Mouse (Mus musculus): ENCODE measurements at regions not wholly inside any gene's neighbourhood (a gene's known extent, or its start where the extent isn't known, plus 50 kb on each side); places are given as distances from the start of the nearest gene placed in this dataset.

DNA sequence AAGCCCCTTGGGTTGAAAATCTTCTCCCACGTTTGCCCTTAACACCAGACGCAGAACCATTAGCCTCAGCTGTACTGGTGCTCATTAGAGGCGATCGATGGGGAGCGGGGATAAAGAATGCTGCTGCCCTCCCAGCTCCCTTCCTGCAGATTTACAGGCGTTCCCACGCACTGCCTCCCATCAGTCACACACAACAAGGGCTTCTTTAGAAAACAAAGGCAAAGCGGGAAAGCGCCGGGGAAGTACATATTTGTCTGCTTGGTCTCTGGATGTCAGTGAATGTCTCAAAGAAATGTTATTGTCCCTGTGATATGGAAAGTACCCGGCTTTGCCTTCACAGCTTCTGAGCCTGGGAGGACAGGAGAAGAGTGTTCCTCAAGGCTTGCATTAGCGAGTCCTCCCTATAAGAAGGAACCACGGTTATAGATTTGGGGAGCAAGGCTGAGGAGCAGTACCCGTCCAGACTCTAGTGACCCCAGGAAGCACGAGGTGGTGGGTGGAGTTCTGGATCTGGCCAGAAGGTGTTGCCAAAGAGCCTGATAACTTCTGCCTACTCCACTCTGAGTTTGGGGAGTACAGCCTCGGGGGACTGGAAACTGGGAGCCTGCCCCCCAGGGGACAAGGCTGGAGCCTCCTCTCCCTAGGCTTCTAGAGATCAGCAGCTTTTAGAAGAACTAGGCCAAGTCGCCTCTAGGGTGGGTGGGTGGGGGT lies 173.0 kb upstream of the Mki67 start:
- peak; percentile 14 for DNase-seq

DNA sequence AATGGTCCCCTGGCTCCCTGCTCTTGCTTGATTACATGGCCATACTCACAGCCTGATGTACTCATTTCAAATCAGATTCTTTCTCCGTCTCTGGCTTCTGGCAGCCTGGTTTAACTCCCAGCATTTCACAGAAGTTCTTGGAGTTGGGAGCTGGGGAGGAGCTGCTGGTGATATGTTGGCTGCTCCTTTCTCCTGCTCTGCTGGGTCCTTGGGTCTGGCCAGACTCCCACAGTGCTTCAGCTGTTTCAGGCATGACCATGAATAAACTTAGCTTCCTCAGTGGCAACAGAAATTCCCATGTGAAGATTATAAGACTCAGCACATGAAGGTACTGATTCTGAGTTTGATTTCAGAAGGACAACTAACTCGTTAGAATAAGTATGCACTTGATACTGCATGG lies 182.7 kb upstream of the Mki67 start:
- DNase-seq, result no peak

DNA sequence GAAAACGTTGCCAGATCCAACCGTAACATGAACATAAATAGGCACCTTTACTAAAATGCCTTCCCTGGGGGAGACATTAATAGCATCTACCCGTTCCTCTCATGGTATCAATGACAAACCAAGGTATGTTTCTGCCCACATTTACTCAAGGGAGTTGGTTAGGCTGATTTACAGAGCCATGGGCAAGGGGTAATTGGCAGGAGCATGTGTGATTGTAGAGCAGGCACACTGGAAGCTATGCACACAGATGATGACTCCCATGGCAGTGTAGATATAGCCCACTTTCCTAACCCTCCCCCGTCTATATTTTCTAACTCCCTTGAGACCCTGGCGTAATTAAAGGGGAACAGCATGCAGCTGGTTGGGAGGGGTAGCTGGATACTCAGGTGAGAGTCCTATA lies 183.6 kb upstream of the Mki67 start:
- no peak for DNase-seq

DNA sequence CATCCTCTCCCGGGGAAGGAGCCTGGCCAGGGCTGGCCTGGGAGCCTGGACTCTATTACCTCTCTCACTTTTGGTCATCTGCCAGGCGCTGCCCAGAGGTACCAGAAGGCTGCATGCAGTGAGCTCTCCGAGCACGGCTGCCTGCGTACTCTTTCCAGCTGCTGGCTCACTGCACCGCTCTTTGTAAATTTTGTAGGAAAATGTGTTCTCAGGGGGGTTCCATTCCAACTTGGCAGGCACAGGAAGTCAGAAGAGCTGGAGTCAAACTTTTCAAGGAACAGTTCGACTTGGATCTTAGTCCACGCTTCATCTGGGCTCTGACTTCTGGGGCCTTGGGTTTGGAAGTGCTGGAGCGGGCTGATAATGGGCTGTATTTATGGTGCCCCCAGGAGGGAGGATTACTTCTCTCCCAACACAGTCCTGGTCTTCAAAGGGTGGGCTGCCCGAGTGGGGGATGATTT lies 184.7 kb upstream of the Mki67 start:
- DNase-seq, result no peak

DNA sequence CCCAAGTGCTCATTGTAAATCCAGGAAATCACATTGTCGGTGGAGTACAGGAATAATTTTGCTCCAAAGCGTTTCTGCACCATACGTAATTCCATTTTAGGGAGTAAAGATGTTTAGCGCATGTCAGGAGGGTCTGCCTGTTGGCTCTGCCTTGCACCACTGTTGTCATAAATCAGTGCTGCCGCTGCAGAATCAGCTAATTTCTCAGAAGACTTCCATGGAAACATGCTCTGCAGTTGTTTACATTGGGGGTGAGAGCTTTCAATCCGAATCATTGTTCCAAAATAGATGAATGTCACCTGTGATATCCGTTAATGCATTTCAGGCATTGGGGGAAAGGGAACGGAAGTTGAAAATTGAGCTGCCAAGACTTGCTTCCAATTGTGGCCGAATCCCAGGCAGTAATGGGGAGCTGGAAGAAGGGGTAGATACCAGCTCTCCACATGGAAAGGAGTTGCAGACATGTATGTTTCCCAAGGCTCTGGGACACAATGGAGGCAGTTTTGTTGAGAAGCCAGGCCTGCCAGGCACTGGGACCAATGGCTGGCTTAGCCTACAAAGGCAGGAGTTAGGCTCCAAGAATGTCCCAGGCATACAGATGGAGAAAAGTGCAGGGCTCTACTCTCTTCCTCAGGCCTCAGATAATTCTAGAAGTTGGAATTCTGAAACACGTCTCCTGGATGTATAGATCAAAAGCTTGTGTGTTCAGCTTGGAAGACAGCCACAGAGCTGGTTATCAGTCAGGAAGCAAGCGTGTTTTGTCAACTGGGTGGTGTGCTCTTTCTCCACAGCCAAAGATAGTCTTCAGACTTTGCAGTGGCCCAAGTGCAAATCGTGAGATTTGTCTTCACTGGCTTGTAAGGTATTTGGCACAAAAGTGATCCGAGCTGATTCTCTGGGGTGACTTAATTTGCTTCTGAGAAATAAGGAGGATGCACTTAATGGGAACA lies 186.2 kb upstream of the Mki67 start:
- no peak for DNase-seq

DNA sequence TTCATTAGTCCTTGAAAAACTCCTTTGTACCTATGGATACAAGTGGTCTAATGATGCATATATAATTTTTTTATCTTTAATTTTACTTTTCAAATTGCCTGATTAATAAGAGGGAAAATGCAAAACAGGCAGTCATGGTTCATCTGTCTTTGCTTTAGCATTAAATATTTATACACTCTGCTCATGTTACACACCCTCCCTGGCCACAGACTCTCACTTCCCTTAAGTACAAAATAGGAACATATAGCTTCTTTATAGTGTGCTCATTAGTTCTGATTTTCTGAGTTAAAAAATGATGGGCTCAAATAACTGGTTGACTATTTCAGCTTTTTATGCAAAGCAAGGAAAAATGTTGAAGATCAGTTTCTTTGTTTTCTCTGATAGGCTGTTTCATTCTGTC lies 195.2 kb upstream of the Mki67 start:
- DNase-seq, result no peak

DNA sequence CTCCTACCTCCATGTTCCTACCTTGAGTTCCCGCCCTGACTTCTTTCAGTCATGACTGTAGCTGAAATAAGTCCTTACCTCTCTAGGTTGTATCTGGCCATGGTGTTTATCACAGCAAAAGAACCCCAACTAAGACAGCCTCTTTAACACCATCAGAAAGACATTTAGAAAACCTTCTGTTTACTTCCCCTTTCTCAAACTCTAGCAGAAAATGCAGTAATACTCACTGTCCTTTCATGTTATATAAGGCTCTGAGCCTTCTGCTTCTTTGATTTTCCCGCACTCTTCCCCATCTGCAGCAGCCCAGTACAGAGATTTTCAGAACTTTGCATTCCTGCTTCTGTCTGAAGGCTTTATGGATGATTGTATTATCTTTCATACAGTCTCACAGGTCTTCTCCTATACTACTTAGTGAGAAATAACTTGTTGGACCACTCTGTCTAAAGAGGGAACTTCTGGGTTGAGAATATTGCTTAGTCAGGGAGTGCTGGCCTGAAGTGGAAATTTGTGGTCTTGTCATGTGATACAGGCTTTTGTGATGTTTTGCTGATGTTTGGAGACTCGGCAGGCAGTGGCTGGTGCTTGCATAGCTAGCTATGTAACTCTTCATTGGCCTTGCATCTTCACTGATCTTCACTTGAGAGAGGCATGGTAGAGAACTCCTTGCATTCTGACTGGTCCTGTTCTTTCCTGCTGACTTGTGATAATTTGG lies 197.9 kb upstream of the Mki67 start:
- no peak for DNase-seq

DNA sequence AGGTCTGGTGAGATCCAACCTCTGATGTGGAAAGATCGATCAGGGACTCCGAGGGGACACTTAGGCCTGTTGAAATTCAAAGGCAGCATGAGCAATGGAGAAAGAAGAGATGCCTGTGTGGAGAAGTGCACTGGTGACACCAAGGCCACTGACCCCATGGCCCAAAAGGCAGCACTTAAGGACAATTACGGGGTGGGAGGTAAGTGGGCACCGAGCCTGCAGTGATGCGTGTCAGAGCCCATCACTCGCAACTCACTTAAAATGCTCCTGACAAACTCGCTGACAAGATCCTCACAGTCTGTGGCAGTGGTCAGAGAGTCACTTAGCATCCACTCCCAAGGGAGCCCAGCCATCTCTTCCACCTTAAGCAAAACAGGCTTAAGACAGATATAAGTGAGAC lies 207.7 kb upstream of the Mki67 start:
- DNase-seq, result no peak

DNA sequence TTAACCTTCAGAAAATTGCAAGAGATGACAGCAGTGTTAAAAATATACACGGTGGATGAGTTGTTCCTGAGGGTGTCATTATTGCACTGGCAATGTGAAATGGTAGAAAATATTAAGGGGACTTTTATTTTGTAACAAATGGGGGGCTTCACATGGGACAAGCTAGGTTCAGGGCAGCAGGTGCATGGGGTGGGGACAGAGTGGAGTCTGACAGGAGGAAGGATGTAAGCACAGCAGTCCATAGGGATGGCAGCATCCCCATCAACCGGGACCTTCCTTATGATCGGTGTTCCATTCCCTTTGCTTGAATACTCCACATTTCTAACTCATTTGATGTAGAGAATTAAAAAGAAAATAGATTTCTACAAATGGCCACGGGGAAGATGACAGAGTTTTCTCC lies 208.5 kb upstream of the Mki67 start:
- DNase-seq, result no peak

DNA sequence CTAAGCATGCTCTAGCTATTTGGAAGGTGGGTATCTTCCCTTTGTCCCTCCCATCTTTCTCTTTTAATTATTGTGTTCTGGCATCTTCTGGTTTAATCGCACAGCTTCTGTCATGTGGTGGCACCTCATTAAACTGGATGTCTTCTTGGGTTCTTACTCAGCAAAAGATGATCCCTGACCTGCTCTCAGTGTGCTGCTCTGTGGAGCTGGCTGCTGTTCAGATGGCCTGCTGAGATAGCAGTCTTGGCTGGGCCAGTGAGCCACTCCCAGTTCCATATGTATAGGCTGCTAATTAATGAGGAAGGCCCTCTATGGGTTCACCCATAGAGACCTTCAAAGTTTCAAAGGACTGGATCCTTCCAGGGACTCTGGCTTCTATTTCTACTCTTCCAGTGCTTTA lies 213.9 kb upstream of the Mki67 start:
- no peak for DNase-seq

DNA sequence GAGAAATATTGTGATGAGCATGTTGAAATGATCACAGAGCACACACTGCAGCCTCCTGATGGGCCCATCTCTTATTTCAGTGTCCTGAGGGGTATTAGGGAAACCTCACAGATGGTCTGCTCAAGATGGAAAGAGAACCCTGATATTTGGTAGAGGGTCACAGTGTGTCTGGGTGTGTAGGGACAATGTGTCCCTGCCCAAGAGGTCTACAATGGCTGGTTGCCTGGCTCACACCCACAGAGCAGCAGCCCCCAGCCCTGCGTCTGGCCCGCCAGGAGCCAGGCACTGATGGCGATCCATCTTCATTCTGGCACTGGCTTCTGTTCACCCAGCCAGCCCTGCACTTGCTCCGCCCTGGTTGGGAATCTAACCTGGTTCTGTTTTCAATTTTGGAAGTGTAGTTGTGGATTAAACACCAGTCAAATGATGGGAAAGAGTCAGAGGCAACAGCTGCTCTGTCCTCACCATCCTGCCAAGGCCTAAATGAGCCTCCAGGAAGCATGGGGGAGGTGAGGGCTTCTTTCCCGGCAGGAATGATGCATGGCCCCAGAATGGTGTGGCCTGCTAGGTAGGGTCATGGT lies 216.5 kb upstream of the Mki67 start:
- no peak for DNase-seq

DNA sequence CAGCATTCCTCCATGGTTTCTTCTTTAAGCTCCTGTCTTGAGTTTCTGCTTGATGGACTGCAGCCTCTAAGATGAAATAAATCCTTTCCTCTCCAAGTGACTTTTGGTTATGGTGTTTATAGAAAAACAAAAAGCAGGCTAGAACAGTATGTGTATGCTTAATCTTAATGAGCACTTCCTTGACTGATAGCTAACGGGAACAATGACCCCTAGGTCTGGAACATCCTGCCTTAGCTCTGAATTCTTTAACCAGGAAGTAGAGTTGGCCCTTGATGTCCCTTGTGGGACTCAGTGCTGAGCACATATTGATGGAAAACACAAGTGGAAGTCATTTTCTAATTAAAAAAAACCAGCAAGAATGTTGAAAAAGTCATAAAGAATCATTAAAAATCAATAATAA lies 219.0 kb upstream of the Mki67 start:
- DNase-seq, result no peak

DNA sequence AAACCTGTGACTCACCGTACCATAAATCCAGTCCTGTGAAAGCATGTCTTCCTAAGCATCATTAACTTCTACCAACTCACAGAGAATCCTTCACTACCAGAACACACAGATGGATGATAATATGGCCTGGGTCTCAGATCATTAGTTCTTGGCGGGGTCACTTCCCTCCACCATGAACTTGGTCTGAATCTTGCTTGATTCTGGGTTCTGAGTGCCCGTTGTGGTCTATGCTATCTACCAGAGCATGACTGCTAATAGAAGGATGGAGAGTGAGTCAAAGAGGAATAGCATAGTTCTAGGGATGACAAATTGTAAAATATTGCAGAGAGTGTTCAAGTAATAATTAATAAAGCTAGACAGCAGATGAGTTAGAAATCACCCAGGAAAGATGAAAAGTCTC lies 221.3 kb upstream of the Mki67 start:
- DNase-seq, result no peak

DNA sequence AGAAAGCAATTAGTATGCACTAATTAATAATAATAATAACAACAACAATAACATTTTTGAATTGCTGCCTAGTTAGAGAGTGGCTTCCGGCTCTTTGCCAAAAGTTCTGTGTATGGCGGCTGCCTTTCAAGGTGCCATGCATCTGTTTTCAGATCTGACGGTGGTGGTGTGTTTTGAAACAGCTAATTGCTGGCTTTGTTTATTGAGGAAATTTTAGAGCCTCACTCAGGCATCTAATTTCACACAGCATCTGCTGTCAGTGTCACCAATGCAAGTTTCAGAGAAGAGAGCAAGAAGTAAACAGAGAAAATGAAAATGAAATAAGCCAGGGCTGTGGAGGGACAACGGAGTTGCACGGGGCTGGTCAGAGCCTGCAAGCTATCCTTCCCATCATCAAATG lies 223.2 kb upstream of the Mki67 start:
- no peak for DNase-seq

DNA sequence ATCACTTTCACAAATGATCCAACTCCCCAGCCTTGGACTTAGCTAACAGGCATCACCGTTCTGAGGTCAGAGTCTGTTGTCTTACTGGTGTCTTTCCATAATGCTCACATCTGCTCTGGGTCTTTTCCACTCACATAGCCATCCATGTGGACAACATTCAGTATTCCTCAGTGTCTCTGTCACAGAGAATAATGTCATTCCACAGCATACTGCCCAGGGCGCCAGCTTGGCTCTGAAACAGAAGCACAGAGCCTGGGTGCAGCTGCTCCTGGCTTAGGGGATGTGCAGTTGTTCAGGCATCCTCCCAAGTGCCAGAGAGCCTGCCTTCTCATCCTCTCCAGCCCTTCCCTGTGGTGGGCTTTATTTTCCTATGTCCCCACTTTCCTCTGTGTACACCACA lies 226.7 kb upstream of the Mki67 start:
- DNase-seq, result no peak

DNA sequence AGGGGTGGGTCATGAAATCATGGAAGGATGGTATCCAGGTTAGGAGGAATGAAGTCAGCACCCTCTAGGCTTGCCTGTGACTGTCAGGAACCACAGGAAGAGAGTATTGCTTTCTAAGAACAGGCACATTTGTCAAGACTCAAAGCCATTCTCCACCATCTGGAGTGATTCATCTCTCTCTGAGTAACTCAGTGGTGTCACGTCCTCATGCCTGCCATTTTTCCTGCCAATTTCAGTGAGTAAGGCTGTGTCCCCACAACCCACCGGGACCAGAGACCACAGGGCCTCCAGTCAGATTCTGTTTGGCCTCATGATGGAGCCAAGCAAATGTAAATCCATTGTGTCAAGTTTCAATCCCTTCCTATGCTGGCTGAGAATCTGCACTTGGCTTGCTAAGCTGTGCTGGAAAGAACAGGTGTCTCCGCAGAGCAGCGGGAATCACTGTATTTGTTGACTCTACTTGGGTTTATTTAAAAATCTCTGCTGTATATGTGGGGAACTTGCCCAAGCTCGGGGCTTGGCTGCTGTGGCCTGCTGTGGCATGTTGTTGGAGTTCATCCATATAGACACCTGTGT lies 230.0 kb upstream of the Mki67 start:
- no peak for DNase-seq

DNA sequence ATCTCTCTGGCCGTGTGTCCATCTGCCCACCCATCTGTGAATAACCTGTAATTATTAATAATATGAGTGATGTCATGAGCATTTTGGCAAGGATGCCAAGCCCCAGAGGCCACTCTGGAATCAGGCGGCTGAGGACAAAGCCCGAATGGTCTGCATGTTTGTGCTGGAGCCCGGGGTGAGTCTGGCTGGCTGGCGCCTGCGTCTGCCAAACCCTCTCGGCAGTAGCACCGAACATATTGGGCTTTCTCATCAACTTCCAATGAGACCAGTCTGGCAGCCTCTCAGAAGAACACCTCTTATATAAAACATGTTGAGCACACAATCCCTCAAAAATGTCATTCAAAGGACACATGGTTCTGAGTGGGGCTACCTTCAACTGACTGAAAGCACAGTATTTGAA lies 244.9 kb upstream of the Mki67 start:
- DNase-seq, result no peak

DNA sequence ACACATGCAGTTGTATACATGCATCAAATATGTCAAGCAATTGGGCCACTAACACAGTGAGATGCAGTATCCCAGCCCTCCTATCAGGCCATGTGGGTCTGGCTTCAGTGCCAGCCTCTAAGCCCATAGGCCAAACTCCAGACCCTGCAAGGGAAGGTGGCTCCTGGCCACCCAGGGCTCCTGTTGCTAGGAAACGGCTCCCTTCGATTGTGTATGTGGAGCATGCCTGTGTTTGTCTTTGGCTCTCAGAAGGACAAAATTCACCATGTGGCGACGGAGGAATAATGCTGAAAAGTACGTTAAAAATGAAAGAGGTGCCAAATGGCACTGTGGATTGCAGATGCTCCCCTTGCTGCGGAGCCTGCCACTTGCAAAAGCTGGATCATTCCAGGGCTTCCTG lies 249.4 kb upstream of the Mki67 start:
- DNase-seq, result no peak

DNA sequence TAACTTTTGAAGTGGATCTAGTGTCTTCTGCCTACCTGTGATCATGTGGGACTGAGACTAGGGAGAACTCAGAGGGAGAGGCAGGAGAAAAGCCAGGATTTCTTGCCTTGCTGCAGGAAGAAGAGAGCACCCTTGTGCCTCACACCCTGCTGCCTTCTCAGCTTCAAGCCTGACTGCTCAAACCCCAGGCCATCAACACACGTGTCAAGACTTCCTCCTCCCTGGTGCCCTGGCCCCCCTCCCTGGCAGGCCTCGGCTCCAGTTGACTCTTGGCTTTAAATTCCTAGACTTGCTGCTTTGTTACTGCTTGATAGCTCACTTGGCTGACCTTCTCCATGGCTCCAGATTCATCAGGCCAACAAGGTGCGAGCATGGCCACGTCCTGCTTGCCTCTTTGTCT lies 250.1 kb upstream of the Mki67 start:
- DNase-seq, result no peak

DNA sequence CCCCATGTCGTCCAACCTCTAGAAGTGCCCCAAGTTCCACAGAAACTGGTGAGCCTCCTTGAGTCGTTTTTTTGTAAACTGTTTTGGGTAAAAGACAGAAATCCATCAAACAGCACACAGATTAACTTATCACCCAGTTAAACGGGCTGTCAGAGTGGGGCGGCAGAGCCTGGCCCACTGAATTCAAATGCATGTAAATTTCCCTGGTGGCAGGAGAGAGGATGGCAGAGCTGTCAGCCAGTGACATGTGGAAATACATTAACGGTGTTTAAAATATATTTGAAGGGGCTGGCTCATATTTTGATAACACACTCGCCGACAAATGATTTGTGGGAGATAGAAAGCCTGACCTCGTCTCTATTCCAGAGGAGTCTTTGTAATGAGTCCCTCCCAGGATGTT lies 252.5 kb upstream of the Mki67 start:
- no peak for DNase-seq

DNA sequence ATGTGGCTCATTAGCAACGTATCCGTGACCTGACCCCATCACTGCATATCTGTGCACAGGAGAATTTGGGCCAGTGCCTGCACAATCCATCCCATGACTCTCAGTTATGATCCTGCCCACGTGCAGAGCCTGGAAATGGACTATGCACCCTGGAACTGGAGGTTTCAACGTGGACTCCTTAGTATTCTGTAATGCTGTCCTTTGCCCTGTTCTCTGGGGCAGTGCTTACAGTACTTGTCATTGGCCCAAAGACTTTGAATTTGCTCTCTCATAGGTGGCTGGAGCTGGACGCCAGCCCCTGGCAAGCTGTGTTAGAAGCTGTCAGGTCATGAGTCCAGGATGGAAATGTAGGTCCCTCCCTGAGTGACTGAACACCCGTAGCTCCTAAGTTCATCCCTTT lies 269.9 kb upstream of the Mki67 start:
- no peak for DNase-seq

DNA sequence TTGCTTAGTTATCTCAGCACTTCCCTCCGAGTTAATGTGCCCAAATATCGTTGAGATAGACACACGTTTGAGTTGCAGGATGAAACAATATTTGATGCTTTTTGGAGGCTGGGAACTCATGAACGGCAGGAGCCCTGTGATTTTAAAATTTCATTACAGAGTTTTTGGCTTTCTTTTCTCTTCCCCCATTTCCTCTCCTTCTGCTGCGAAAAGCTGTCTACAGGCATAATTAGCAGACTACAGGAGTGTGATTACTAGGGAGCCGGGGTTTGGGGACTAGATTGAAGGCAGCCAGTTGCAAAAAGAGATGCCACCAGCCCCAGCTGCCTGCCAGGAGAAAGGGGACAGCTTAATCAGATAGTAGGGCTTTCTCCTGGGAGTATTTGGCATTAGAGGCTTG lies 274.2 kb upstream of the Mki67 start:
- no peak for DNase-seq

DNA sequence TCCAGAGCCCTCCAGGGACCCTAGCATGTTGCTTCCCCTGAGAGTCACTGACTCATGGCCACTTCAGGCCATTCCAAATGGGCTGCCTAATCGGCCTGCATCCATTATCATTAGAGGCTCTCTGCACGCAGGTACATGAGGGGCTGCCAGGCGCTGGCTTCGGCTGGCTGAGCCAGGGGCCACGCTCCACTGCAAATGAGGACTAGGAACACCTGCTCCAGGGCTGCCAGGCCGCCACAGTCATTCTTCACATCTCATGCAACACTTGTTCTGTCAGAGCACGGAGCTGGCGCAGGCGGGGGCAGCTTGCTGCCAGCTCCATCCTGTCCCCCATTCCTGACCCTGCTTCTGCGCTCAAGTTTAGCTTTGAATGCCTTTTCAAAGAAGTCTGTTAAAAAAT lies 280.7 kb upstream of the Mki67 start:
- DNase-seq, result no peak

All from thymus, postnatal 14 days (tissue).